In genomic region chr1:36071176-36071575, GRCm38 (mm10) we compare ENCODE assay signal across 8 mouse cellular contexts. TPM values are rescaled to one million over a fixed set of nuclear protein-coding genes. Genes with fewer than 3 reads are reported as not detected.
DNase-seq lines count a peak whose midpoint lies in the region; ATAC-seq and TF ChIP-seq lines count a peak whose summit lies in the region.

No protein-coding gene starts in this region.

- H3K4me2 ChIP-seq in kidney, embryonic 15.5 days = peak overlapping the region; percentile 89
- peak overlapping the region; percentile 86 for H3K4me2 ChIP-seq in hindbrain, embryonic 15.5 days
- peak overlapping the region; percentile 95 for H3K4me2 ChIP-seq in midbrain, postnatal 0 days (ENCODE audit: low read depth, low read length, poor library complexity, severe bottlenecking)

- no peak for ATAC-seq in kidney, embryonic 15.5 days (replicated peaks; ENCODE audit: low FRiP score)
- ATAC-seq in hindbrain, embryonic 15.5 days (ENCODE audit: low FRiP score, low read depth) = no peak
- no peak for ATAC-seq in midbrain, postnatal 0 days (ENCODE audit: low FRiP score)

- TF ChIP-seq CTCF in midbrain, postnatal 0 days (IDR thresholded peaks at IDR 0.05) = no peak

- H3K36me3 ChIP-seq in kidney, embryonic 15.5 days = peaks cover 4% of the 10 kb centered on the region; the same call in 1 of the 2 replicates
- H3K36me3 ChIP-seq in embryonic facial prominence, embryonic 10.5 days (replicated peaks) = peaks cover 38% of the 10 kb centered on the region
- H3K36me3 ChIP-seq in hindbrain, embryonic 15.5 days = no peaks in the 10 kb centered on the region
- H3K36me3 ChIP-seq in midbrain, postnatal 0 days (ENCODE audit: insufficient read depth, low read length) = peaks cover 5% of the 10 kb centered on the region; the same call in 1 of the 2 replicates

- no peak overlapping the region for H3K27ac ChIP-seq in kidney, embryonic 15.5 days
- no peak overlapping the region for H3K27ac ChIP-seq in embryonic facial prominence, embryonic 10.5 days (replicated peaks)
- no peak overlapping the region for H3K27ac ChIP-seq in hindbrain, embryonic 15.5 days (replicated peaks)
- H3K27ac ChIP-seq in midbrain, postnatal 0 days (ENCODE audit: low read depth, low read length) = no peak overlapping the region

- peaks cover 85% of the 10 kb centered on the region for H3K4me1 ChIP-seq in kidney, embryonic 15.5 days
- peaks cover 71% of the 10 kb centered on the region for H3K4me1 ChIP-seq in embryonic facial prominence, embryonic 10.5 days
- H3K4me1 ChIP-seq in hindbrain, embryonic 15.5 days (replicated peaks) = peaks cover 74% of the 10 kb centered on the region
- H3K4me1 ChIP-seq in midbrain, postnatal 0 days (ENCODE audit: insufficient read depth, low read length) = peaks cover 22% of the 10 kb centered on the region

- H3K27me3 ChIP-seq in kidney, embryonic 15.5 days = no peaks in the 10 kb centered on the region
- H3K27me3 ChIP-seq in embryonic facial prominence, embryonic 10.5 days (replicated peaks; ENCODE audit: low read depth, poor library complexity, severe bottlenecking) = peaks cover 29% of the 10 kb centered on the region
- no peaks in the 10 kb centered on the region for H3K27me3 ChIP-seq in hindbrain, embryonic 15.5 days
- H3K27me3 ChIP-seq in midbrain, postnatal 0 days (ENCODE audit: insufficient read depth, low read length) = no peaks in the 10 kb centered on the region

- H3K9ac ChIP-seq in kidney, embryonic 15.5 days = peak overlapping the region; percentile 18; the same call in 1 of the 2 replicates
- H3K9ac ChIP-seq in hindbrain, embryonic 15.5 days = no peak overlapping the region
- H3K9ac ChIP-seq in midbrain, postnatal 0 days (replicated peaks; ENCODE audit: low read length, poor library complexity, severe bottlenecking) = peak overlapping the region; percentile 79; the same call in 1 of the 2 replicates

- 48% methylated on average over 7 of the region's 7 CpGs for WGBS in kidney, embryonic 15.5 days
- WGBS in embryonic facial prominence, embryonic 10.5 days = 84% methylated on average over 7 of the region's 7 CpGs
- 69% methylated on average over 7 of the region's 7 CpGs for WGBS in hindbrain, embryonic 15.5 days
- 56% methylated on average over 7 of the region's 7 CpGs for WGBS in midbrain, postnatal 0 days

- H3K4me3 ChIP-seq in kidney, embryonic 15.5 days (replicated peaks) = peak overlapping the region; percentile 84
- H3K4me3 ChIP-seq in embryonic facial prominence, embryonic 10.5 days = peak overlapping the region; percentile 69
- H3K4me3 ChIP-seq in hindbrain, embryonic 15.5 days = peak overlapping the region; percentile 95
- peak overlapping the region; percentile 86 for H3K4me3 ChIP-seq in midbrain, postnatal 0 days (ENCODE audit: low read depth, low read length)

- no peak for DNase-seq in kidney, adult 9 months
- no peak for DNase-seq in embryonic facial prominence, embryonic 10.5 days (ENCODE audit: low spot score)
- no peak for DNase-seq in midbrain, postnatal 0 days (ENCODE audit: low spot score)
- DNase-seq in right cerebral cortex, postnatal 10 days (ENCODE audit: low spot score in 2 of 2) = no peak
- no peak for DNase-seq in cerebellum, adult 18-20 months
- no peak for DNase-seq in retina, postnatal 1 day

- no peaks in the 10 kb centered on the region for H3K9me3 ChIP-seq in kidney, embryonic 15.5 days (replicated peaks)
- no peaks in the 10 kb centered on the region for H3K9me3 ChIP-seq in embryonic facial prominence, embryonic 10.5 days
- no peaks in the 10 kb centered on the region for H3K9me3 ChIP-seq in hindbrain, embryonic 15.5 days
- no peaks in the 10 kb centered on the region for H3K9me3 ChIP-seq in midbrain, postnatal 0 days (ENCODE audit: low read length)

RNA-seq across cellular contexts. Expression of gene Hs6st1, which starts 3.0 kb away (rescaled TPM):
- polyA plus RNA-seq in kidney, embryonic 15.5 days (2015; fragmentation: Nextera tagmentation; extraction: Ambion mirVana) = 7.2 and 7.5 TPM in 2 replicates
- polyA plus RNA-seq in embryonic facial prominence, embryonic 10.5 days (2016; fragmentation: Nextera tagmentation; extraction: Ambion mirVana) = 3.9 and 4.5 TPM in 2 replicates
- 31.0 and 31.3 TPM in 2 replicates for polyA plus RNA-seq in hindbrain, embryonic 15.5 days (2015; fragmentation: Nextera tagmentation; extraction: Ambion mirVana)
- total RNA-seq in midbrain, postnatal 0 days (2014; rRNA removed) = 89.8 and 104 TPM in 2 replicates
- 17.3 and 17.4 TPM in 2 replicates for polyA plus RNA-seq in midbrain, postnatal 0 days (2015; fragmentation: Nextera tagmentation; extraction: Ambion mirVana)
